Mouse (Mus musculus) midbrain, embryonic 16.5 days (tissue): ENCODE data around the gene Sp1. TPM values are rescaled to one million over a fixed set of nuclear protein-coding genes. Genes with fewer than 3 reads are reported as not detected.

Experiments
- ATAC-seq: fragments of 200-750 bp; cut with Nextera tagmentation; 2 replicates; pipeline ENCODE4 v1.8.0; 2017; ENCODE audit warnings: moderate TSS enrichment
- H3K27ac ChIP-seq: fragments of 300-500 bp; sonication (generic); 2 replicates; pipeline ENCODE4 v1.5.1; 2014; ENCODE audit warnings: mild to moderate bottlenecking, low read length, mixed read lengths
- H3K27me3 ChIP-seq: fragments of 300-500 bp; sonication (generic); 2 replicates; pipeline ENCODE4 v1.6.1; 2014; ENCODE audit warnings: low read depth, low read length, mixed read lengths; ENCODE audit not compliant: control insufficient read depth, insufficient read depth
- H3K36me3 ChIP-seq: fragments of 300-500 bp; sonication (generic); 2 replicates; pipeline ENCODE4 v1.6.1; 2014; ENCODE audit warnings: mild to moderate bottlenecking, low read length, moderate library complexity, mixed read lengths; ENCODE audit not compliant: control insufficient read depth, insufficient read depth
- H3K4me1 ChIP-seq: fragments of 300-500 bp; sonication (generic); 2 replicates; pipeline ENCODE4 v1.6.1; 2014; ENCODE audit warnings: mild to moderate bottlenecking, low read length, mixed read lengths; ENCODE audit not compliant: control insufficient read depth, insufficient read depth
- H3K4me2 ChIP-seq: fragments of 300-500 bp; sonication (generic); 2 replicates; pipeline ENCODE4 v1.6.1; 2014; ENCODE audit warnings: mild to moderate bottlenecking, low read length, mixed read lengths
- H3K4me3 ChIP-seq: fragments of 300-500 bp; sonication (generic); 2 replicates; pipeline ENCODE4 v1.5.1; 2014; ENCODE audit warnings: low read depth, mild to moderate bottlenecking, low read length, moderate library complexity, mixed read lengths
- H3K9ac ChIP-seq: fragments of 300-500 bp; sonication (generic); 2 replicates; pipeline ENCODE4 v1.6.1; 2014; ENCODE audit warnings: low read depth, low read length, mixed read lengths
- H3K9me3 ChIP-seq: fragments of 300-500 bp; sonication (generic); replicated peaks from 2 replicates; pipeline ENCODE4 v1.6.1; 2014; ENCODE audit warnings: mild to moderate bottlenecking, low read length, mixed read lengths; ENCODE audit not compliant: control insufficient read depth, poor library complexity, severe bottlenecking
- WGBS: fragments of 180-500 bp; shearing (Covaris S2); extraction: QIAGEN DNeasy Blood & Tissue Kit; methylation state at CpG from one replicate; pipeline ENCODE4 v1.1.7; 2014; 5-methylcytosine and 5-hydroxymethylcytosine counted together
- polyA plus RNA-seq: library from polyadenylated mRNA; unstranded; fragments of >200 nt; fragmentation: Nextera tagmentation; extraction: Ambion mirVana; gene quantifications from 2 replicates; pipeline ENCODE4 v1.2.1, GENCODE M21; 2015

Gene Sp1
- polyA plus RNA-seq, 1 experiment from 2014 or later: 3.1 TPM

DNA sequence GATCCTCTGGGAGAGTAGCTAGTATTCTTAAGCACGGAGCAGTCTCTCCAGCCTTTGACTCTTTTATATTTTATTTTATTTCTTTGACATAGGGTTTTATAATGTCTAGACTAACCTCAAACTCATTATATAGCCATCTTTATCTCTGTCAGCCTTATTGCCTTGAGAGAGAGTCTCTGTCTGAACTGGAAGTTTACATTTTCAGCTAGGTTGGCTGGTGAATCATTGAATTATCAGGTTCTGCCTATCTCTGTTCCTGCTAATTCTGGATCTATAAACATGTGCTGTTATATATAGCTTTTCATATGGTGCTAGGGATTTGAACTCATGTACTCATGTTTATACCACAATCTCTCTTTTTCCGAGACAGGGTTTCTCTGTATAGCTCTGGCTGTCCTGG lies 11.6 kb downstream of the Sp1 start:
- Histone ChIP-seq H3K4me3 (no peak overlapping the region), H3K4me1 (peaks cover 2% of the 10 kb centered on the region; the same call in 1 of the 2 replicates), H3K27ac (no peak overlapping the region), H3K36me3 (peaks cover 5% of the 10 kb centered on the region; the same call in 1 of the 2 replicates), H3K9me3 (no peaks in the 10 kb centered on the region), H3K9ac (no peak overlapping the region), H3K27me3 (no peaks in the 10 kb centered on the region), H3K4me2 (no peak overlapping the region)
- no peak for ATAC-seq
- 86% methylated on average over 2 of the region's 2 CpGs for WGBS

DNA sequence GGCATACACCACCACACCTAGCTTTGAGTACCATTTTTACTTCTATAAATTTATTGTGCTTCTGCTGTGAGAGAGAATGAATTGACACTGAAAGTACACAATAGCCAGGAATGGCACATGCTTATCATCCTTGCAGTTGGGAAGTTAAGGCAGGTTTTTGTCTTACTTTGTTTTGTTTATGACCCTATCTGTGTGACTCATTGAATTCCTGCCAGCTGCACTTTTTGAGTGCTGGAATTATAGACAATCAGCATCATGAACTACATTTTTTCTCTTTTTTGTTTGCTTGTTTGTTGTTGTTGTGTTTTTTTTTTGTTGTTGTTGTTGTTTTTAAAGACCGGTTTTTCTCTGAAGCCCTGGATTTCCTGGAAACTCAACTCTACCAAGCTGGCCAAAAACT lies 15.0 kb downstream of the Sp1 start:
- no peak overlapping the region for H3K4me2 ChIP-seq
- H3K9me3 ChIP-seq: no peaks in the 10 kb centered on the region
- peaks cover 2% of the 10 kb centered on the region; the same call in 1 of the 2 replicates for H3K4me1 ChIP-seq
- ATAC-seq: no peak
- WGBS: 50% methylated on average over 1 of the region's 1 CpGs
- no peaks in the 10 kb centered on the region for H3K36me3 ChIP-seq
- H3K4me3 ChIP-seq: no peak overlapping the region
- H3K27me3 ChIP-seq: no peaks in the 10 kb centered on the region
- no peak overlapping the region for H3K27ac ChIP-seq
- H3K9ac ChIP-seq: no peak overlapping the region

DNA sequence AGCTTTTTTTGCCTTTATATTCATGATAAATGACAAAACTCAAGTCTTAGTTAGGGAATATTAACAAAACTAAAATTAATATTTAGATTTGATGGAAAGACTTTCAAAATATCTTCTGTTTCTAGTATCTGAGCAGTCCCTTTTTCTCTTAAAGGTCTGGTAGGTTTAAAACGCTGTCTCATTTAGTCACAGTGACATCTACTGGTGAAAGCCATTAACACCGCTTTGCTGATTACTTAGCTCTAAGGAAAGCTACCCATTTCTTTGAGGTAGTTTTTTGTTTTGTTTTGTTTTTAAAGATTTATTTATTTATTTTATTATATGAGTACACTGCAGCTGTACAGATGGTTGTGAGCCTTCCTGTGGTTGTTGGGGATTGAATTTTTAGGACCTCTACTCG lies 15.5 kb downstream of the Sp1 start:
- Histone ChIP-seq H3K9me3 (no peaks in the 10 kb centered on the region), H3K27me3 (no peaks in the 10 kb centered on the region), H3K4me2 (no peak overlapping the region), H3K27ac (no peak overlapping the region), H3K36me3 (0 out of 2 replicates have a peak, but pooled peaks cover 2% of the 10 kb centered on the region), H3K4me1 (peaks cover 2% of the 10 kb centered on the region; the same call in 1 of the 2 replicates), H3K9ac (no peak overlapping the region), H3K4me3 (no peak overlapping the region)
- WGBS: 63% methylated on average over 3 of the region's 3 CpGs
- ATAC-seq: no peak

DNA sequence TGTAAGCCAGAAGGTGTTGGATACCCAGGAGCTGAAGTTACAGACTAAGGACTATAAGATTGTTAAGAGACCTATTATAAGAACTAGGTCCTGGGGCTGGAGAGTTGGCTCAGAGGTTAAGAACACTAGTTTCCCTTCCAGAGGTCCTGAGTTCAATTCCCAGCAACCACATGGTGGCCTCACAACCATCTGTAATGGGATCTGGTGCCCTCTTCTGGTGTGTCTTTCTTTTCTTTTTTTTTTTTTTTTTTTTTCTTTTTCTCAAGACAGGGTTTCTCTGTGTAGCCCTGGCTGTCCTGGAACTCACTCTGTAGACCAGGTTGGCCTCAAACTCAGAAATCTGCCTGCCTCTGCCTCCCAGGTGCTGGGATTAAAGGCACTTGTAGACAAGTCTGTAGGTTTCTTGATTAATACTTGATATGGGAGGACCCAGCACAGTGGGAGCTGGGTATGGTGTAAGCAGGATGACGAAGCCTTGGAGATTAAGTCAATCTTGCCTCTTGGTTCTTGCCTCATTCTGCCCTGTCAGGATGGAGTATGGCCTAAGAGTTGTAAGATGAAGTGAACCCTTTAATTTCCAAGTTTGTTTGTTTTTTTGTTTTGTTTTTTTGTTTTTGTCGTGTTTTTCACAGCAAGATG lies 17.8 kb downstream of the Sp1 start:
- Histone ChIP-seq H3K27me3 (no peaks in the 10 kb centered on the region), H3K27ac (no peak overlapping the region), H3K9me3 (no peaks in the 10 kb centered on the region), H3K4me1 (no peaks in the 10 kb centered on the region; the same call in 1 of the 2 replicates), H3K4me3 (no peak overlapping the region), H3K4me2 (no peak overlapping the region), H3K36me3 (peaks cover 2% of the 10 kb centered on the region; the same call in 1 of the 2 replicates), H3K9ac (no peak overlapping the region)
- 95% methylated on average over 2 of the region's 2 CpGs for WGBS
- no peak for ATAC-seq

DNA sequence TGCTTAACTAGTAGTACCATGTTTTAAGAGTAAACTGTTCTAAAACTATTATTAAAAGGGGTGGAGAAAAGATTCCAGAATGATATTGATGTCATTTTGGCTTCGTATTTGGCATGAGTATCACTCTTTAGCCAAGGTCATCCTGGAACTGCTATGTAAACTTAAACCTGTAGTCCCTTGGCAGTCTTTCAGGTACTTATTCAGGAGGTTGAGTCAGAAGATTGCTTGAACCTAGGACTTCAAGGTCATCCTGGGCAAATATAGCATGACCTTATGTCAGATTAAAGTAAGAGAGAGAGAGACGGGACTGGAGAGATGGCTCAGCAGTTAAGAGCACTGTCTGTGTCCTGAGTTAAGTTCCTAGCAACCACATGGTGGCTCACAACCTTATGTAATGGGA lies 18.7 kb downstream of the Sp1 start:
- no peak overlapping the region for H3K4me3 ChIP-seq
- H3K27me3 ChIP-seq: no peaks in the 10 kb centered on the region
- WGBS: 94% methylated on average over 2 of the region's 2 CpGs
- no peak overlapping the region for H3K9ac ChIP-seq
- peaks cover 7% of the 10 kb centered on the region; the same call in 1 of the 2 replicates for H3K36me3 ChIP-seq
- H3K9me3 ChIP-seq: no peaks in the 10 kb centered on the region
- no peak overlapping the region for H3K27ac ChIP-seq
- no peak for ATAC-seq
- no peak overlapping the region for H3K4me2 ChIP-seq
- H3K4me1 ChIP-seq: no peaks in the 10 kb centered on the region

DNA sequence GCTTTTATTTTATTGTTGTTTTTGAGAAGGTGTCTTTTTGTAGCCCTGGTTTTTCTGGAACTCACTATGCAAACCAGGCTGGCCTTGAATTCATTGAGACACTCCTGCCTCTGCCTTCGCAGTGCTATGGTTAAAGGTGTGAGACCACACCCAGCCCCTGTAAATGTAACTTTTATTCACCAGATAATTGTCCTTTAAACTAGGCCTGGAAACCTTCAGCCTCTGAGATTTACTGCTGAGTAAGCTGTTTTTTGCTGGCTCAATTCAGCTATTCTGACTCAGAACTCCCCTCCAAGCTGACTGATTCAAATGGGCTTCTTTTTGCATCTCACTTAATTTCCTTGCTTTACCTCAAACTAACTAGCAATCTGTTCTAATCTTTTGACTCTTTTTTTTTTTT lies 21.0 kb downstream of the Sp1 start:
- Histone ChIP-seq H3K36me3 (peaks cover 12% of the 10 kb centered on the region), H3K9ac (no peak overlapping the region), H3K27ac (no peak overlapping the region), H3K4me1 (no peaks in the 10 kb centered on the region), H3K9me3 (no peaks in the 10 kb centered on the region), H3K4me3 (no peak overlapping the region), H3K27me3 (no peaks in the 10 kb centered on the region), H3K4me2 (no peak overlapping the region)
- no peak for ATAC-seq
- WGBS: 96% methylated on average over 1 of the region's 1 CpGs

DNA sequence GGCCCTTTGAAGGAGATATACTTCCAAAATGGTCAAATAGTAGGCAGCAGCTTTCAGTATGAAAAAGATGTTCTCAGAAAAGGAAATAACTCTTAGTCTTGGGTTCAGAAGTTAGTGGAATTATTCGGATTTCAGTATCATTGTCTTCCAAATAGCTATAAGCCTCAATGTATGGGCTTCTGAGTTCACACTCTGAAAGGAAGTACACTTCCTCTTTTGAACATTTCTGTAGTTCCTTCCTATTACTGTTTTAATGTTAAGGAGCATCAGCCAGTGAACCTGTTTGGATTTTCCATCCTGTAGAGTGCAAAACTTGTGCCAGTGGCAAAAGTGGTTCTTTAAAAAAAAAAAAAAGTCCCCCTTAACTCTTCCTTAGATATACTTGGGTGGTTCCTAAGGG lies 26.1 kb downstream of the Sp1 start:
- no peaks in the 10 kb centered on the region for H3K9me3 ChIP-seq
- no peak overlapping the region for H3K9ac ChIP-seq
- no peak for ATAC-seq
- H3K4me2 ChIP-seq: no peak overlapping the region
- no peak overlapping the region for H3K4me3 ChIP-seq
- 92% methylated on average over 1 of the region's 1 CpGs for WGBS
- no peak overlapping the region for H3K27ac ChIP-seq
- H3K36me3 ChIP-seq: peaks cover 15% of the 10 kb centered on the region
- no peaks in the 10 kb centered on the region for H3K27me3 ChIP-seq
- no peaks in the 10 kb centered on the region for H3K4me1 ChIP-seq

DNA sequence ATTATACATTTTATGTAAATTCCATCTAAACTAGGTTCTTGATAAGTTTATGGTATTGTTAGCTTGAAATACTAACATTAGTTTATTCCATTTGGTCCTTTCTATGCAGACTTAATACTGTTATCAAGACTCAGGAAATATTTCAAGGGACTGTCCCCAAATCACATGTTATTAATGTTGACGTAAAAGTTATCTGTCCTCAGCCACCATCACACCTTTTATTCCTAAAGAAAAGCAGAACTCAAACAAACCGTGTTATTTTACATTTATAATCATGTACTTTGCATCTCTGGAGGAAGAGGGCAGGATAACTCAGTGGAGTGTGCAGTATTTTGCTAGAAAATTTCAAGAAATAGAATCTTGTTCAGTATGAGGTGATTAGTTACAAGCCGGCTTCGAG lies 27.2 kb downstream of the Sp1 start:
- 92% methylated on average over 4 of the region's 4 CpGs for WGBS
- no peak overlapping the region for H3K9ac ChIP-seq
- no peak overlapping the region for H3K27ac ChIP-seq
- no peaks in the 10 kb centered on the region for H3K4me1 ChIP-seq
- H3K4me2 ChIP-seq: no peak overlapping the region
- ATAC-seq: no peak
- H3K27me3 ChIP-seq: no peaks in the 10 kb centered on the region
- no peaks in the 10 kb centered on the region for H3K9me3 ChIP-seq
- H3K36me3 ChIP-seq: peaks cover 15% of the 10 kb centered on the region
- H3K4me3 ChIP-seq: no peak overlapping the region

DNA sequence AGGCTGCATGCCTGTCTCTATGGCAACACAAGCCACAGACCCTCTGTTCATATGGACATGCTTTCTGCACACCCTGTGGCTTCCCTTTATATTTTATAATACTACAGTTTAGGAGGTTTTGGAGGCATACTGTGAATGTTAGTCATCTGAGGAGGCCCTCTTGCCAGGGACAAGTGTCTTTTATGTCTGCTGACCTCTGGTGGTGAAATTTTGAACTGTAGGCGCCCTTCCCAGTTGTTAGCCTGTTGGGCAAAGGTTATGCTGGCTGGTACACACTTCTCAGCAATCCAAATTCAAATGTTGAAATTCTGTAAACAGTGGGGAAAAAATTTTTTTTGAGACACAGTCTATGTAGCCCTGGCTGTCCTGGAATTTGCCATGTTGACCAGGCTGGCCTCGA lies 36.5 kb downstream of the Sp1 start:
- no peak for ATAC-seq
- no peak overlapping the region for H3K4me3 ChIP-seq

More for the DNA sequence above, 36.5 kb downstream of the Sp1 start:
- no peaks in the 10 kb centered on the region for H3K4me1 ChIP-seq
- WGBS: 46% methylated on average over 2 of the region's 2 CpGs
- no peak overlapping the region for H3K4me2 ChIP-seq
- H3K9me3 ChIP-seq: no peaks in the 10 kb centered on the region
- no peak overlapping the region for H3K27ac ChIP-seq
- no peaks in the 10 kb centered on the region for H3K27me3 ChIP-seq
- no peaks in the 10 kb centered on the region for H3K36me3 ChIP-seq
- H3K9ac ChIP-seq: no peak overlapping the region
